Mouse (Mus musculus) C2C12 (cell line): ENCODE measurements around the gene Ablim2.

Source experiments
- CEBPB ChIP-seq: IDR thresholded peaks from one replicate; pipeline ENCODE4 v1.6.1; 2011; ENCODE audit warnings: low read depth, mild to moderate bottlenecking, control low read depth, moderate library complexity
- CTCF ChIP-seq: IDR thresholded peaks from one replicate; pipeline ENCODE4 v1.5.1; 2011; ENCODE audit not compliant: control insufficient read depth, insufficient read depth, insufficient read length
- MAX ChIP-seq: IDR thresholded peaks from one replicate; pipeline ENCODE4 v1.6.1; 2011; ENCODE audit warnings: mild to moderate bottlenecking, control low read depth
- MYOG ChIP-seq: IDR thresholded peaks from one replicate; pipeline ENCODE4 v1.6.1; 2011; ENCODE audit not compliant: control insufficient read depth, insufficient read length; ENCODE audit errors: extremely low read depth
- USF1 ChIP-seq: IDR thresholded peaks from one replicate; pipeline ENCODE4 v1.6.1; 2011; ENCODE audit warnings: low read depth, mild to moderate bottlenecking, control low read depth, moderate library complexity

DNA sequence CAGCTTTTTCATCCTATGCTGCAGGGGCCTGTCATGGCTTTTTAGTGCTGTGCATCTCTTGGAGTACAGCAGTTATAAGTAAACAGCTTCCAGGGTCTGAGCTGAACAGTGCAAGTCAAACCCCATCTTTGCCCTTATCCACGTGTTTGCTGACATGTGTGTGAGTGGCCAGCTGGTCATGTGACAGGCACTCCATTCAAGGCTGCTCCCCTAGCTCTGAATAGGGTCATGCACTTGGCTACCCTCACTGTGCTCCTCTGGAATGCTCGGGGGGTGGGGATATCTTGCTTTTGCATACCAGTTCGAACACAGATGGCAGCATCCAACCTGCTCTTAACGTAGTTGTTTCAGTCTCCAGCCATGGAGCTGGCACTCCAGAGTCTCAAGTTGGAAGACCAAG, 115.7 kb downstream of the Ablim2 start:
- TF ChIP-seq CTCF (no peak), MYOG (no peak), USF1 (peak; percentile 26), MAX (no peak), CEBPB (no peak)
